Mouse (Mus musculus) urinary bladder, postnatal 25 days (tissue): ENCODE results near the gene Gm8369.
"Not testable (repeated sequence)": the region's sequence is repeated elsewhere in the genome, so short reads cannot be mapped to it uniquely, and the experiment has no call there.

Experiments used
- DNase-seq: peaks from one replicate; pipeline ENCODE4 v3.0.0; 2022; ENCODE audit warnings: low spot score

Gm8369 gene

DNA sequence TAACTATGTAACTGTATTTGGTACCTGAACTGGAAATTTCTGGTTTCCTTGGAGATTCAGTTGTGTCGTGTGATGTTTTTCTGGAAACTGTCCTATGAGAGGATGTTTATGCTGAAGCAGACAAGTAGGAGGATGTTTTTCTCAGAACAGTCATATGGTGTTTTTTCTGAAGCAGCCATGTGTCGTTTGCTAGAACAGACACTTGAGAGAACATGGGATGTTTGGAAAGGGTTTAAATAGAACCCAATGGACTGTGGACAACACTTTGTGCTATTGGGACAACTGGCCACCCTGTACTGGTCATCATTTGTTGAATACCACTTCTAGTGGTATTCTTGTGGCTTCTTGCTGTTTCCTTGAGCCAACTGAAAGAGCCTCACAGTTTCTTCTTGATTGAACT lies at the start of gene Gm8369:
Gene Gm8369 (plus strand): TSS at position 193 of the 400 bp plus-strand sequence.
- no peak for DNase-seq

DNA sequence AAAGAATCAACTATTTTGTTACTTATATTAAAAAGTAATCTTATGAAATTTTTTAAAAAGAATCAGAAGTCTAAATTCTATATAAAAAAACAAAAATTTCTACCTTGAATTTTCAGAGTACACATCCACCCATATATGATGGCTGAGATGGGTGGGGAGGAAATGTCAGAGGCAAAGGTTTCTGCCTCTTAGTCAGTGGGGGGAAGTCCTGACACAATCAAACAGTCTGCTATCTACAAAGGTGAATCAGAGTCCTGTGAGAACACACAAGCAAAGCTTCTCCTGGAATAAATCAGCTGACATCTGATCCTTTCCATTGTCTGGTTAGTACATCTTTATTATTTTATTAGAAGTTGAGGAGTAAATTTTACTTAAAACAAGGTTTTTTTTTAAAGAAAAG lies 42.4 kb upstream of the Gm8369 start, which contains the start of gene Ms4a4b:
Gene Ms4a4b (plus strand): TSS at position 216 of the 400 bp plus-strand sequence.
- DNase-seq, result no peak

- no peak for DNase-seq
Observed at GRCm38 (mm10) chr19:11443964-11444363, 41.8 kb upstream of the Gm8369 start.

GRCm38 (mm10) chr19:11447238-11447637 lies 38.5 kb upstream of the Gm8369 start:
- no peak for DNase-seq

DNA sequence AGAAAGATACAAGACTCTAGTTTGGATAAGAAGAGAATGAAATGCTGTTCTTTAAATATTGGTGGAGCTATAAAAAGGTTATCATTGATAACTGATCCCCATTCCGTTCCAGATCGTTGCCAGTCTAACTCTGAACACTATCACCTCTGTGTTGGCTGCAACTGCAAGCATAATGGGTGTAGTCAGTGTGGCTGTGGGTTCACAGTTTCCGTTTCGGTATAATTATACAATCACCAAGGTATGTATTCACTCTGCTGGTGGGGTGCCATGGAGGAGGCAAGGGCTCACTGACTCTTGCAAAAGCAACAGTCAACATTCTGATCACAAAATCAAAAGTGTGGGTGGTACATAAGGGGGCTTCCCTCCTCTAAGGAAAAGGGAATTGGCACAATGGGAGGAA lies 26.7 kb upstream of the Gm8369 start:
- not testable (repeated sequence) for DNase-seq

GRCm38 (mm10) chr19:11464795-11465194 lies 20.9 kb upstream of the Gm8369 start:
- not testable (repeated sequence) for DNase-seq

- no peak for DNase-seq
Observed at GRCm38 (mm10) chr19:11466471-11466870, 19.3 kb upstream of the Gm8369 start.

DNA sequence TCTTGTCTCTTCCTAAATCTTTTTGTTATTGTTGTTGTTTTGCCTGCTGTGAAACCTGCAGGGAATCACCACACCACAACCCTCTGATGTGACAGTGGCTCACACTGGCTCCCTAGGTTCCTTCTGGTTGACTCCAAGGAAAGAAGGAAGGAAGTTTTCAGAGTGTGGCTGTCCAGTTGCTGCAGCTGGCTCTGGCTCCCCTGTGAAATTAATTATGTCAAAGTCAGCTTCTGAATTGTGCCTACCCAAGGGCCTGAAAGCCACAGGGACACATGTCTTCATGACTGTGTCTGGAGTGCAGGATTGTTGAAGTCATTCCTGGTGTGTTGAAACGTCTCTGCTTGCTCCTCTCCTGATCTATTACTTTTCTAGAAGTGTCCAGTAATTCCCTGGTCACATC lies 17.4 kb upstream of the Gm8369 start:
- not testable (repeated sequence) for DNase-seq

DNA sequence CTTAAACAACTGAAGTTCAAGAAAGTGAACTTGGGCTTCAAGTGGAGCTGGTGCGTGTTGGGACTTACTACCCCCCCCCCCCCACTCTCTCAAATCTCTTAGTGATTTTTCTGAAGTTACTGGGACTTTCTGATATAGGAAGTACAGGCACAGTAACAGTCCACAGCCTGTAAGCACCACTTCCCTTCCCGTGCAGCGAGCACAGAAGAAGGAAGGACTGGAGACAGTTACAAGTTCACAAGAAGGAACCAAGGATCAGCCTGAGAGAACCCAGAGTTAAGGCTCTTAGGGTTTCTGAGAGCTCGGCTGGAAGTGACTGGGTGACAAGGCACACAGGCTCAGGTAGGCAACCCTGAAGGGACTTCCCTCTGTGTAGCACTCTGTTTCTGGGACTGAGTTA lies 16.5 kb upstream of the Gm8369 start, which contains the start of gene Ms4a6c:
Gene Ms4a6c (plus strand): TSS at position 152 of the 400 bp plus-strand sequence.
- not testable (repeated sequence) for DNase-seq

DNA sequence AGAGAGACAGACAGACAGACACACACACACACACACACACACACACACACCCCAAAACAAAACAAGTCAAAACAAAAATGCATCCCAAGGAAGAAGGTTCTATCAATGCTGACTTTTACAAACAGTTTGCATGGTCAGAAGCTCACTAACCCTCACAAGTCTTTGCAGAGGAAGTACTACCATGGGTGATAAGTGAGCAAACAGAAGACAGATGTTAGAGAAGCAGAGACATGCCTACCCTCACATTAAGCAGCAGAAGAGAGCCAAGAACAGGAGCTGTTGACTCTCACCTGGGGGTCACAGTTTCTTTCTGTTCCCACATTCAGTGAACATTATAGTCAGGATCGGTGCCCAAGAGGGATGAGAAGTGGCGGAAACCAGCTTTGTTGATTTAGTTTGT lies 6.0 kb upstream of the Gm8369 start:
- DNase-seq, result no peak

GRCm38 (mm10) chr19:11482684-11483083 lies 3.1 kb upstream of the Gm8369 start:
- DNase-seq, result no peak

DNA sequence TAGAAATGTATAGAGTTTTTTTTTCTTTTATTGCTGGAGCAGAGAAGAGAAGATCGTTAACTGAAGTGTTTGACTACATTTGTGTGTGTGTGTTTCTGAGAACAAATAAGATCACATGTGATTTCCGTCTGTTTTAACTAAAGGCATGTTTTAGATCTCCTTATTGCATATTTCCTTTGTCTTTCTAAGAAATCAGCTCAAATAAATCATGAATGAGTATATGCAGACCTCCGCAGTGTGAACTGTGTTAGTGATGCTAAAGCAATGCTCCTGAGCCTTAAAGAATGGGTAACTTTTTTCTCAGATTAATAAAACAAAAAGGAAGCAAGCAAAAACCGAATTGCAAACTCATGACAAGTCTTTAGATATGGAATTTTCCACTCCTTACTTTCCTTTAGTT lies 1.8 kb upstream of the Gm8369 start:
- no peak for DNase-seq

GRCm38 (mm10) chr19:11484388-11484787 lies 1.4 kb upstream of the Gm8369 start:
- no peak for DNase-seq

DNA sequence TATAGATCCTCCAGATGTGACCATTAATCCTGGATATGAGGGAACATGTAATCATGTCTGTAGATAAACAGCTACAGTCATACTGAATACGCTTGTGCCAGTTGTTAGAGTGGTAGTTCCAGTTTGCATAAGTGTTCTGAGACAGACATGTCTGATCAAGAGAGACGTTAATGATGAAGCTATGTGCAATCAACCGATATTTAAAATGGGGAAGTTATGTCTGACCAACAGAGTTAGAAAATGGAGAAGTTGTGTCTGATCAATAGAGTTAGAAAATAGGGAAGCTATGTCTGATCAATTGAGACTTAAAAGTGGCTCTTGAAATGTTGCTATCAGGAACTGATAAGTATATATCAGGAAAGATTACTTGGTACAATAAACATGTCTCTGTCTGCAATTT lies 472 bp upstream of the Gm8369 start:
- no peak for DNase-seq

- no peak for DNase-seq
Observed at GRCm38 (mm10) chr19:11486599-11486998, 861 bp downstream of the Gm8369 start.

GRCm38 (mm10) chr19:11491406-11492189 lies 5.9 kb downstream of the Gm8369 start:
- DNase-seq, result no peak

DNA sequence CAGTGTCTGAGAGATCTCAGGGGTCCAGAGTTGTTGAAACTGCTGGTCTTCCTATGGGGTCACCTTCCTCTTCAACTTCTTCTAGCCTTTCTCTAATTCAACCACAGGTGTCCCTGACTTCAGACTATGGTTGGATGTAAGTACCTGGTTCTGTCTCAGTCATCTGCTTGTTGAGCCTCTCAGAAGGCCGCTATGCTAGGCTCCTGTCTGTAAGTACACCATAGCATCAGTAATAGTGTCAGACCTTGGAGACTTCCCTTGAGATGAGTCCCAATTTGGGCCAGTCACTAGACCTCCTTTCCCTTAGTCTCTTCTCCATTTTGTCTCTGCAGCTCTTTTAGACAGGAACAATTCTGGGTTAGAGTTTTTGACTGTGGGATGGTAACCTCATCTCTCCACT lies 6.9 kb downstream of the Gm8369 start:
- no peak for DNase-seq

GRCm38 (mm10) chr19:11494519-11494918 lies 8.8 kb downstream of the Gm8369 start:
- no peak for DNase-seq

DNA sequence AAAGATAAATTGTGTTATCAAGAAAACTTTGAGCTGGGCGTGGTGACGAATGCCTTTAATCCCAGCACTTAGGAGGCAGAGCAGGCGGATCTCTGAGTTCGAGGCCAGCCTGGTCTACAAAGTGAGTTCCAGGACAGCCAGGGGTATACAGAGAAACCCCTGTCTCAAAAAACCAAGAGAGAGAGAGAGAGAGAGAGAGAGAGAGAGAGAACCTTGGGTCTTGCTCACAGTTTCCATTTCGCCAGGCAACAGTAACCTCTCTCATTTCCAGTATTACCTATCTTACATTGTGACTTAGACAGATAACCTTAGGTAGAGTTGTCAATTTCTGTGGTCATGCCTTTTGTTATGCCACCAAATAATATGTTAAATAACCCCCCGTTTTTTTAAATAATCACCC lies 10.6 kb downstream of the Gm8369 start:
- DNase-seq, result no peak

DNA sequence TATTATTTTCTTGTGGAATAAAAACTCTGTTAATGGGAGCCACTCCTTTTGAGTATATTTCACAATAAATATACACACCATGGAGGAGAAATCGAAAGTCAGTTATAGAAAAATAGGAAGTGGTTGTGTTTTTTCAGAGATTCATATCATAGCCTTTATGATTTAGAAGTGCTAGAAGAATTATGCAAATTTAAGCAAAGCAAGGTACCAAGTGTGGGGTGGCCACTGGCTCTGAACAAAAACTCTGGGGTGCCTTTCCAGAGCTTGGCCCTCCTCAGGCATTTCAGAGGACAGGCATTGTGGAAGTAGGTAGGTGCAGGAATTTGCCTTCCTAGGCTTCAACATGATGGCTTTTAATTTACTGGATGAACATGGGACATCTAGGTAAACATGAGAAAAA lies 11.6 kb downstream of the Gm8369 start:
- not testable (repeated sequence) for DNase-seq

GRCm38 (mm10) chr19:11500796-11501195 lies 15.1 kb downstream of the Gm8369 start:
- DNase-seq, result no peak

DNA sequence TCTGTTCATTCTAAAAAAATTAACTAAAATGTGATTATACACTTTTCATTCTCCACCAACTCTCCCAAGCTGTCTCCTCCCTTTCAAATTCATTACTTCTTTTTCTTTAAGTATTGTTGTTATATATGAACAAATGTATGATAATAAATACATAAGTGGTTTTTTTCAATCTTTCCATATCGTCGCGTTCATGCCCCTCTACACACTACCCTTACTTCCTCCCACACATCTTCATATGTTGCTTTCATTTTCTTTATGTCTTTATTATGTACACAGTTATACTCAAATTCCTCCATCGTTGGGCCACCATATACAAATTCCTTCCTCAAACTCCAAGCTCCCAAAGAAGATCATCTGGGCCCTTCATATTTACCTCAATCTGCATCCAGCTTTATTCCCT lies 15.6 kb downstream of the Gm8369 start:
- no peak for DNase-seq

DNA sequence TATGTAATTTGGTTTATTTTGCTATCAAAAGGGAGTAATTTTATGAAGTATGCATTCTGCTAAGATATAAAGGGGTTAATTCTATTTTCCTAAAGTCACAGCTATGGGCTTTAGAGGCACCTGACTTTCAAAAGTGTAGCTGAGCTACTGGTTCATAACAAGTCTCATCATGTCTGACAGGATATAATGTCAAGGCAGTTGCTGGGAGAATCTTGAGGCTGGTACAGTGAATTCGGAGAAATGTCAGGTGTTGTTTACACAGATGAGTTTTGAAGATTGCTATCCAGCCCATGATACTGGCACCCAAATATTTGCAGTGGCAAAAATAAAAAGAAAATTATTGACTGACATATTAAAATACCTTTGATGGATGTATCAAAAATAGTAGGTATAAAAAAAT lies 19.1 kb downstream of the Gm8369 start:
- DNase-seq, result no peak

DNA sequence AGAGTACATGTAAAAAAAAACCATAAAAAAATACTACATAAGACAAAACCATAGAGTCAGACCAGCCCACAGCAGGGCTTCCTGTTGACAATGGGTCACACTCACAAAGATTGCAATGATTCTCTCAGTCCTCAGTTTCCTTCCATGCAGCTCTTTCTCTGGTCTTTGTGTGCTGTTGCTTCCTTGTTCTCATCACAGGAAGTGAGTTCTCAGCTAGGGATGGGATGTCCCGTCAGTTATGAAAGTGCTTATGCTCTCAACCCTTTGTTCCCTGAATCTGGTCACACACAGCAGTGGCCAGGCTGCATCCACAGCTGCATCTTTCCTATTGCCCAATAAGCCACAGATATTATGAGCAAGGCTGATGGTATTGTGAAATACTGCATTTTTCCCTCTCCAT lies 27.7 kb downstream of the Gm8369 start:
- DNase-seq, result no peak
